Mouse (Mus musculus) forebrain, embryonic 15.5 days (tissue): ENCODE measurements around the gene Grem1. TPM values are rescaled to one million over a fixed set of nuclear protein-coding genes. Genes with fewer than 3 reads are reported as not detected.

ENCODE experiments used
- ATAC-seq: fragments of 200-750 bp; cut with Nextera tagmentation; replicated peaks from 2 replicates; pipeline ENCODE4 v1.8.0; 2017; ENCODE audit warnings: mild to moderate bottlenecking, moderate TSS enrichment, moderate library complexity
- H3K27ac ChIP-seq: fragments of 300-500 bp; sonication (generic); replicated peaks from 2 replicates; pipeline ENCODE4 v1.5.1; 2015; ENCODE audit warnings: mild to moderate bottlenecking, inconsistent platforms
- H3K27me3 ChIP-seq: fragments of 300-500 bp; sonication (generic); 2 replicates; pipeline ENCODE4 v1.6.1; 2015; ENCODE audit warnings: inconsistent platforms
- H3K36me3 ChIP-seq: fragments of 300-500 bp; sonication (generic); 2 replicates; pipeline ENCODE4 v1.6.1; 2015; ENCODE audit warnings: mild to moderate bottlenecking, inconsistent platforms
- H3K4me1 ChIP-seq: fragments of 300-500 bp; sonication (generic); 2 replicates; pipeline ENCODE4 v1.6.1; 2015; ENCODE audit warnings: inconsistent platforms
- H3K4me2 ChIP-seq: fragments of 300-500 bp; sonication (generic); replicated peaks from 2 replicates; pipeline ENCODE4 v1.6.1; 2015; ENCODE audit warnings: mild to moderate bottlenecking, inconsistent platforms
- H3K4me3 ChIP-seq: fragments of 300-500 bp; sonication (generic); 2 replicates; pipeline ENCODE4 v1.5.1; 2015; ENCODE audit warnings: mild to moderate bottlenecking, inconsistent platforms
- H3K9ac ChIP-seq: fragments of 300-500 bp; sonication (generic); replicated peaks from 2 replicates; pipeline ENCODE4 v1.6.1; 2015; ENCODE audit warnings: mild to moderate bottlenecking, inconsistent platforms
- H3K9me3 ChIP-seq: fragments of 300-500 bp; sonication (generic); 2 replicates; pipeline ENCODE4 v1.6.1; 2016; ENCODE audit warnings: inconsistent platforms
- WGBS: fragments of 180-500 bp; shearing (Covaris S2); methylation state at CpG from one replicate; pipeline ENCODE4 v1.1.7; 2015; ENCODE audit warnings: mixed read lengths; 5-methylcytosine and 5-hydroxymethylcytosine counted together
- polyA plus RNA-seq: library from polyadenylated mRNA; unstranded; fragments of >200 nt; fragmentation: Nextera tagmentation; extraction: Ambion mirVana; gene quantifications from 2 replicates; pipeline ENCODE4 v1.2.1, GENCODE M21; 2015

Grem1 gene
- polyA plus RNA-seq, 1 experiment from 2014 or later, result 0.74 TPM

- Histone ChIP-seq H3K4me3 (no peak overlapping the region), H3K4me2 (no peak overlapping the region), H3K36me3 (peaks cover 15% of the 10 kb centered on the region; the same call in 1 of the 2 replicates), H3K4me1 (no peaks in the 10 kb centered on the region), H3K9ac (no peak overlapping the region), H3K9me3 (no peaks in the 10 kb centered on the region), H3K27me3 (no peaks in the 10 kb centered on the region), H3K27ac (no peak overlapping the region)
- no peak for ATAC-seq
- WGBS, result 91% methylated on average over 3 of the region's 3 CpGs
Measured at GRCm38 (mm10) chr2:113784851-113785250, 26.4 kb upstream of the Grem1 start.

GRCm38 (mm10) chr2:113781521-113781920 is 23.1 kb upstream of the Grem1 start:
- 79% methylated on average over 4 of the region's 4 CpGs for WGBS

GRCm38 (mm10) chr2:113781107-113781506 is 22.7 kb upstream of the Grem1 start:
- WGBS, result 70% methylated on average over 5 of the region's 5 CpGs
- Histone ChIP-seq H3K9ac (no peak overlapping the region), H3K36me3 (peaks cover 13% of the 10 kb centered on the region; the same call in 1 of the 2 replicates), H3K27ac (no peak overlapping the region), H3K4me3 (no peak overlapping the region), H3K4me1 (no peaks in the 10 kb centered on the region), H3K9me3 (no peaks in the 10 kb centered on the region), H3K27me3 (no peaks in the 10 kb centered on the region), H3K4me2 (no peak overlapping the region)
- ATAC-seq, result no peak

More at GRCm38 (mm10) chr2:113781521-113781920, 23.1 kb upstream of the Grem1 start:
- Histone ChIP-seq H3K4me3 (no peak overlapping the region), H3K4me1 (no peaks in the 10 kb centered on the region), H3K27ac (no peak overlapping the region), H3K36me3 (0 out of 2 replicates have a peak, but pooled peaks cover 9% of the 10 kb centered on the region), H3K27me3 (no peaks in the 10 kb centered on the region), H3K9ac (no peak overlapping the region), H3K4me2 (no peak overlapping the region), H3K9me3 (no peaks in the 10 kb centered on the region)
- ATAC-seq, result no peak

GRCm38 (mm10) chr2:113779336-113779735 is 20.9 kb upstream of the Grem1 start:
- H3K9ac ChIP-seq, result no peak overlapping the region
- no peak overlapping the region for H3K4me3 ChIP-seq
- H3K27ac ChIP-seq, result no peak overlapping the region
- 77% methylated on average over 3 of the region's 3 CpGs for WGBS
- no peak for ATAC-seq
- no peaks in the 10 kb centered on the region for H3K27me3 ChIP-seq
- peaks cover 21% of the 10 kb centered on the region; the same call in 1 of the 2 replicates for H3K36me3 ChIP-seq
- H3K4me2 ChIP-seq, result no peak overlapping the region
- H3K9me3 ChIP-seq, result no peaks in the 10 kb centered on the region
- no peaks in the 10 kb centered on the region for H3K4me1 ChIP-seq

GRCm38 (mm10) chr2:113778036-113778435 is 19.6 kb upstream of the Grem1 start:
- no peak overlapping the region for H3K4me2 ChIP-seq
- no peaks in the 10 kb centered on the region for H3K9me3 ChIP-seq
- H3K4me3 ChIP-seq, result no peak overlapping the region
- H3K36me3 ChIP-seq, result peaks cover 25% of the 10 kb centered on the region; the same call in 1 of the 2 replicates
- H3K9ac ChIP-seq, result no peak overlapping the region
- WGBS, result 83% methylated on average over 6 of the region's 6 CpGs
- no peak overlapping the region for H3K27ac ChIP-seq
- no peaks in the 10 kb centered on the region for H3K27me3 ChIP-seq
- ATAC-seq, result no peak
- H3K4me1 ChIP-seq, result no peaks in the 10 kb centered on the region

GRCm38 (mm10) chr2:113776297-113776696 is 17.9 kb upstream of the Grem1 start:
- H3K4me3 ChIP-seq, result no peak overlapping the region
- no peaks in the 10 kb centered on the region for H3K27me3 ChIP-seq
- 94% methylated on average over 3 of the region's 3 CpGs for WGBS
- peaks cover 25% of the 10 kb centered on the region; the same call in 1 of the 2 replicates for H3K36me3 ChIP-seq
- no peak overlapping the region for H3K4me2 ChIP-seq
- no peak overlapping the region for H3K27ac ChIP-seq
- no peak overlapping the region for H3K9ac ChIP-seq
- H3K4me1 ChIP-seq, result no peaks in the 10 kb centered on the region
- ATAC-seq, result no peak
- H3K9me3 ChIP-seq, result no peaks in the 10 kb centered on the region

GRCm38 (mm10) chr2:113774150-113774805 is 15.8 kb upstream of the Grem1 start:
- 84% methylated on average over 6 of the region's 6 CpGs for WGBS

GRCm38 (mm10) chr2:113768541-113769303 is 10.3 kb upstream of the Grem1 start:
- H3K9ac ChIP-seq, result no peak overlapping the region
- H3K27ac ChIP-seq, result no peak overlapping the region
- ATAC-seq, result no peak
- WGBS, result 81% methylated on average over 8 of the region's 8 CpGs
- H3K27me3 ChIP-seq, result no peaks in the 10 kb centered on the region
- H3K4me3 ChIP-seq, result no peak overlapping the region
- H3K4me1 ChIP-seq, result no peaks in the 10 kb centered on the region
- H3K9me3 ChIP-seq, result no peaks in the 10 kb centered on the region
- no peak overlapping the region for H3K4me2 ChIP-seq
- peaks cover 4% of the 10 kb centered on the region; the same call in 1 of the 2 replicates for H3K36me3 ChIP-seq

More at GRCm38 (mm10) chr2:113774150-113774805, 15.8 kb upstream of the Grem1 start:
- H3K27me3 ChIP-seq, result no peaks in the 10 kb centered on the region
- peaks cover 25% of the 10 kb centered on the region; the same call in 1 of the 2 replicates for H3K36me3 ChIP-seq
- no peak overlapping the region for H3K4me2 ChIP-seq
- no peaks in the 10 kb centered on the region for H3K9me3 ChIP-seq
- no peak overlapping the region for H3K4me3 ChIP-seq
- no peak overlapping the region for H3K9ac ChIP-seq
- H3K4me1 ChIP-seq, result no peaks in the 10 kb centered on the region
- ATAC-seq, result no peak
- no peak overlapping the region for H3K27ac ChIP-seq

GRCm38 (mm10) chr2:113765885-113766284 is 7.4 kb upstream of the Grem1 start:
- no peaks in the 10 kb centered on the region for H3K27me3 ChIP-seq
- H3K9ac ChIP-seq, result no peak overlapping the region
- H3K4me2 ChIP-seq, result no peak overlapping the region
- H3K9me3 ChIP-seq, result no peaks in the 10 kb centered on the region
- no peak overlapping the region for H3K27ac ChIP-seq
- ATAC-seq, result no peak
- 77% methylated on average over 1 of the region's 1 CpGs for WGBS
- no peaks in the 10 kb centered on the region for H3K4me1 ChIP-seq
- H3K36me3 ChIP-seq, result no peaks in the 10 kb centered on the region
- H3K4me3 ChIP-seq, result no peak overlapping the region

- H3K36me3 ChIP-seq, result no peaks in the 10 kb centered on the region
- H3K4me3 ChIP-seq, result no peak overlapping the region
- no peak for ATAC-seq
- no peaks in the 10 kb centered on the region for H3K4me1 ChIP-seq
- H3K27ac ChIP-seq, result no peak overlapping the region
- 92% methylated on average over 5 of the region's 5 CpGs for WGBS
- no peak overlapping the region for H3K4me2 ChIP-seq
- peaks cover 7% of the 10 kb centered on the region; the same call in 1 of the 2 replicates for H3K27me3 ChIP-seq
- no peaks in the 10 kb centered on the region for H3K9me3 ChIP-seq
- no peak overlapping the region for H3K9ac ChIP-seq
Measured at GRCm38 (mm10) chr2:113764968-113765367, 6.5 kb upstream of the Grem1 start.

GRCm38 (mm10) chr2:113757525-113758310 is 728 bp downstream of the Grem1 start:
- Histone ChIP-seq H3K4me1 (peaks cover 24% of the 10 kb centered on the region), H3K36me3 (no peaks in the 10 kb centered on the region), H3K4me2 (peak overlapping the region; percentile 97), H3K9ac (peak overlapping the region; percentile 53), H3K4me3 (peak overlapping the region; percentile 52), H3K9me3 (no peaks in the 10 kb centered on the region), H3K27me3 (peaks cover 47% of the 10 kb centered on the region), H3K27ac (no peak overlapping the region)
- ATAC-seq, result peak; percentile 53
- under 1% methylated on average over 47 of the region's 47 CpGs for WGBS
